Mouse (Mus musculus) spleen, adult 12 weeks (tissue): ENCODE data around the gene Glcci1.
"Not testable (repeated sequence)": the region's sequence is repeated elsewhere in the genome, so short reads cannot be mapped to it uniquely, and the experiment has no call there.

Source experiments
- DNase-seq: peaks from one replicate; pipeline ENCODE4 v3.0.0; 2022; ENCODE audit warnings: low spot score

The Glcci1 gene

GRCm38 (mm10) chr6:8495109-8495826, 14.1 kb upstream of the Glcci1 start:
- DNase-seq: no peak

- DNase-seq: no peak
Observed at GRCm38 (mm10) chr6:8495827-8496222, 13.6 kb upstream of the Glcci1 start.

- DNase-seq: no peak
Observed at GRCm38 (mm10) chr6:8497234-8497867, 12.0 kb upstream of the Glcci1 start.

- DNase-seq: no peak
Observed at GRCm38 (mm10) chr6:8497868-8498257, 11.5 kb upstream of the Glcci1 start.

- no peak for DNase-seq
Observed at GRCm38 (mm10) chr6:8498961-8499360, 10.4 kb upstream of the Glcci1 start.

- DNase-seq: no peak
Observed at GRCm38 (mm10) chr6:8503953-8504352, 5.4 kb upstream of the Glcci1 start.

- DNase-seq: peak; percentile 41
Observed at GRCm38 (mm10) chr6:8504521-8505228, 4.7 kb upstream of the Glcci1 start.

- DNase-seq: no peak
Observed at GRCm38 (mm10) chr6:8506631-8507030, 2.8 kb upstream of the Glcci1 start.

- DNase-seq: peak; percentile 99
Observed at GRCm38 (mm10) chr6:8508883-8509536, 390 bp upstream of the Glcci1 start.

- peak; percentile 40 for DNase-seq
Observed at GRCm38 (mm10) chr6:8509961-8510863, 812 bp downstream of the Glcci1 start.

GRCm38 (mm10) chr6:8510864-8511428, 1.5 kb downstream of the Glcci1 start:
- DNase-seq: no peak

GRCm38 (mm10) chr6:8511447-8511846, 2.0 kb downstream of the Glcci1 start:
- no peak for DNase-seq

GRCm38 (mm10) chr6:8512416-8512815, 3.0 kb downstream of the Glcci1 start:
- DNase-seq: no peak

- no peak for DNase-seq
Observed at GRCm38 (mm10) chr6:8519687-8520086, 10.3 kb downstream of the Glcci1 start.

GRCm38 (mm10) chr6:8521231-8521630, 11.8 kb downstream of the Glcci1 start:
- no peak for DNase-seq

- DNase-seq: no peak
Observed at GRCm38 (mm10) chr6:8524717-8525116, 15.3 kb downstream of the Glcci1 start.

GRCm38 (mm10) chr6:8531104-8531894, 21.9 kb downstream of the Glcci1 start:
- DNase-seq: no peak

- DNase-seq: no peak
Observed at GRCm38 (mm10) chr6:8536944-8537343, 27.5 kb downstream of the Glcci1 start.

- not testable (repeated sequence) for DNase-seq
Observed at GRCm38 (mm10) chr6:8541531-8541930, 32.1 kb downstream of the Glcci1 start.

GRCm38 (mm10) chr6:8544822-8545221, 35.4 kb downstream of the Glcci1 start:
- DNase-seq: no peak
